Mouse (Mus musculus) G1E (cell line): ENCODE results near the gene Gzmd.
"Not testable (repeated sequence)": the region's sequence is repeated elsewhere in the genome, so short reads cannot be mapped to it uniquely, and the experiment has no call there.

Experiments used
- CTCF ChIP-seq: IDR thresholded peaks from 2 replicates; pipeline ENCODE4 v1.5.1; 2012; ENCODE audit warnings: low read depth, low read length, inconsistent platforms, mixed read lengths
- GATA1 ChIP-seq: IDR thresholded peaks from 2 replicates; pipeline ENCODE4 v1.6.1; 2012; ENCODE audit warnings: borderline replicate concordance, low read length, inconsistent platforms, mixed read lengths
- GATA2 ChIP-seq: IDR thresholded peaks from 2 replicates; pipeline ENCODE4 v1.6.1; 2012; ENCODE audit warnings: low read depth, low read length, inconsistent platforms, borderline replicate concordance
- POLR2AphosphoS5 ChIP-seq: IDR thresholded peaks from 2 replicates; pipeline ENCODE4 v1.6.1; 2012; ENCODE audit warnings: low read depth, low read length, inconsistent platforms; ENCODE audit not compliant: insufficient replicate concordance
- TAL1 ChIP-seq: conservative IDR thresholded peaks from 2 replicates; pipeline ENCODE4 v1.6.1; 2012; ENCODE audit warnings: low read depth, low read length, inconsistent platforms, mixed read lengths

DNA sequence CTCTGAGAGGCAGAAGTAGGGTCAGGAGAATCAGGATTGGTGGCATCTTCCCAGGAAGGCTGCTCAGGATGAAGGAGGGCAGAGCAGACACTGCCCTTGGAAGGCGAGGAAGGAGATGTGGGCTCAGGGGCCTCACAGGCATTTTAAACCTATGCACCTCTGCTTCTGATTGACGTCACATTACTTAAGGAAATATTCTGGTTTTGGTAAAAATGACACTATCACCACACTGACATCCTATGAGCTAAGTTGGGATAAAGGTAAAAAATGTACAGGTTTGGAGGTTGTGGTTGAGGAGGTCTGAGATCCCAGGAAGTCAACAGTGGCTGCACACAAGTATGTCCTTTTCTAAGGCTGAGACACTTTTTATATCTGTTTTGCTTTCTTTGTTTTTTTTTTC lies 27.1 kb upstream of the Gzmd start, which contains the start of gene Gzmg:
- TF ChIP-seq CTCF, POLR2AphosphoS5, GATA1, GATA2, TAL1: not testable (repeated sequence)
